16 mouse cellular contexts compared by ENCODE assay signal in the genomic region with DNA sequence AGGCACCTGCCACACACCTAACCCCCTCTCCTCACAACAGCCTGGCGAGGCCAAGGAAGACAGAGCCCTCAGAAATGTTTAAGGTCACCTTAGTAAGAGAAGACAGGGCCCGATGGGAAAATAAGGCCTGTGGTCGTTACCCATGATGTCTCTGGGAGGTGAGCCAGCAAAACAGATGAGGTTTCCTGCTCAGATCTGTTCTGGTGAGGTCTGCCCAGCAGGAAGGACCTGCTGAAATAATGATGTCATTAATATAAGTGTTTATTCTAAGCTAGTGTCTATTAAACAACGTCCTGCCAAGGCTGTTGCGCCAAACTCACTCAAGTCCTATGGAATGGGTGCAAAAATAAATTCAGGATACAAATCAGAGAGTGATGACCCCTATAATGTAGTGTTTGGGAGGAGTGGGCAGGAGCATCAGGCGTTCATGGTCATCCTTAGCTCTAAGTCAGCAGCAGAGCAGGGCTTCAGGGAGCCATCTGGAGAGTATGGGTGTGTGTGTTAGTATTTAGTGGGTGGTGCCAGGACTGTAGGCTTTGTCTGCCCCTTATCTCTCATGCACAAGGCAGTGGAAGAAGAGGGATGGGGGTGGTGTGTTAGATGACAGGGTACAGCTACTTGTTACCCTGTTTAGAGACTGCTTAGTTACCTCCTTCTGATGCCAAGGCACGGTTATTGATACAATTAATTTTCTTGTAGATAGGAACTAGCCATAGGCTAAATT. TPM values are rescaled to one million over a fixed set of nuclear protein-coding genes. Genes with fewer than 3 reads are reported as not detected.
A peak's percentile ranks its signal among the peaks of the same experiment; 100 is the strongest.
DNase-seq lines count a peak whose midpoint lies in the region; ATAC-seq and TF ChIP-seq lines count a peak whose summit lies in the region.
"Had no signal": no experiment of that assay in that cellular context is flagged by ENCODE, and none has a peak within 500 bp of the region (broad histone marks: within the 10 kb centered on the region; RNA-seq: fewer than 3 reads in every experiment).

No protein-coding gene starts in this region.

- no peak for TF ChIP-seq RAD21 in MEL (IDR thresholded peaks at IDR 0.05; ENCODE audit: low read depth, low read length)

- peaks cover 14% of the 10 kb centered on the region for H3K4me1 ChIP-seq in heart, embryonic 15.5 days (replicated peaks)
- H3K4me1 ChIP-seq in heart, adult 2 months (ENCODE audit: control insufficient read depth, insufficient read depth, low read length), result peaks cover 9% of the 10 kb centered on the region
- H3K4me1 ChIP-seq in MEL (ENCODE audit: control insufficient read depth in 1 of 2, insufficient read depth in 2 of 2, low read length in 2 of 2), result peaks cover 9 to 35% of the 10 kb centered on the region in 2 experiments
- H3K4me1 ChIP-seq: neural tube, embryonic 13.5 days had no signal

- no peaks in the 10 kb centered on the region for H3K79me2 ChIP-seq in heart, adult 2 months (replicated peaks; ENCODE audit: control insufficient read depth, insufficient read depth, low read length)
- no peaks in the 10 kb centered on the region for H3K79me2 ChIP-seq in MEL (ENCODE audit: control insufficient read depth, insufficient read depth, low read length, poor library complexity)

- no peak overlapping the region for H3K4me3 ChIP-seq in heart, embryonic 15.5 days
- no peak overlapping the region for H3K4me3 ChIP-seq in heart, adult 2 months
- H3K4me3 ChIP-seq in MEL (ENCODE audit: control insufficient read depth in 1 of 2, insufficient read depth in 1 of 2, low read depth in 2 of 2, low read length in 2 of 2), result no peak overlapping the region
- H3K4me3 ChIP-seq: embryonic facial prominence, embryonic 12.5 days; neural tube, embryonic 13.5 days had no signal

- 50% methylated on average over 7 of the region's 7 CpGs for WGBS in heart, embryonic 15.5 days
- WGBS in heart, adult 2 months, result 52% methylated on average over 7 of the region's 7 CpGs

- DNase-seq in heart, adult 2 months, result no peak
- DNase-seq in MEL (ENCODE audit: low read depth, low spot score), result peak; percentile 72
- DNase-seq in lung, postnatal 14 days, result peak; percentile 41
- no peak for DNase-seq in urinary bladder, postnatal 10 days (ENCODE audit: low spot score)
- no peak for DNase-seq in frontal cortex, postnatal 36 days (ENCODE audit: low spot score in 2 of 2)
- no peak for DNase-seq in right cerebral cortex, postnatal 4 days
- DNase-seq: cerebellum, adult 11-12 months; gastrocnemius, postnatal 25 days; kidney, adult 2 months; right cerebral cortex, postnatal 14 days; thymus, postnatal 14 days had no signal

- no peak overlapping the region for H3K27ac ChIP-seq in heart, embryonic 15.5 days
- H3K27ac ChIP-seq in heart, adult 2 months, result no peak overlapping the region
- H3K27ac ChIP-seq in MEL (ENCODE audit: control insufficient read depth, low read depth, low read length), result no peak overlapping the region
- H3K27ac ChIP-seq: embryonic facial prominence, embryonic 12.5 days; neural tube, embryonic 13.5 days had no signal

- H3K4me2 ChIP-seq in heart, embryonic 15.5 days, result no peak overlapping the region
- H3K4me2 ChIP-seq: embryonic facial prominence, embryonic 12.5 days; neural tube, embryonic 13.5 days had no signal

- no peaks in the 10 kb centered on the region for H3K9me3 ChIP-seq in heart, embryonic 15.5 days (replicated peaks)
- no peaks in the 10 kb centered on the region for H3K9me3 ChIP-seq in MEL (replicated peaks; ENCODE audit: insufficient read depth, low read length)
- H3K9me3 ChIP-seq: embryonic facial prominence, embryonic 12.5 days; neural tube, embryonic 13.5 days had no signal

- no peak for TF ChIP-seq EP300 in heart, adult 2 months (IDR thresholded peaks at IDR 0.05; ENCODE audit: insufficient read depth, low read depth, low read length)
- TF ChIP-seq EP300 in MEL (IDR thresholded peaks at IDR 0.05; ENCODE audit: low read depth in 1 of 2, low read length in 2 of 2), result peak; percentile 77 to 82

- TF ChIP-seq POLR2A in heart, adult 2 months (IDR thresholded peaks at IDR 0.05; ENCODE audit: insufficient read depth, low read depth, low read length), result no peak
- no peak for TF ChIP-seq POLR2A in MEL (IDR thresholded peaks at IDR 0.05; ENCODE audit: control insufficient read depth in 1 of 2, insufficient read depth in 1 of 2, low read depth in 1 of 2, low read length in 2 of 2, poor library complexity in 1 of 2)

- intact Hi-C loops in heart, adult 2 months (cut with DNase I), result no loop called here

- no peaks in the 10 kb centered on the region for H3K27me3 ChIP-seq in heart, embryonic 15.5 days
- H3K27me3 ChIP-seq in heart, adult 2 months (ENCODE audit: control insufficient read depth, insufficient read depth, low read length), result no peaks in the 10 kb centered on the region
- no peaks in the 10 kb centered on the region for H3K27me3 ChIP-seq in MEL (ENCODE audit: control insufficient read depth in 1 of 2, insufficient read depth in 2 of 2, low read length in 2 of 2)
- H3K27me3 ChIP-seq: embryonic facial prominence, embryonic 12.5 days; neural tube, embryonic 13.5 days had no signal

- no peaks in the 10 kb centered on the region for H3K36me3 ChIP-seq in heart, embryonic 15.5 days
- no peaks in the 10 kb centered on the region for H3K36me3 ChIP-seq in heart, adult 2 months (ENCODE audit: control insufficient read depth, insufficient read depth, low read length)
- peaks cover 0 to 20% of the 10 kb centered on the region in 2 experiments; a peak in 2 of 4 replicates for H3K36me3 ChIP-seq in MEL (ENCODE audit: control insufficient read depth in 1 of 2, insufficient read depth in 2 of 2, low read length in 2 of 2)
- H3K36me3 ChIP-seq: embryonic facial prominence, embryonic 12.5 days; neural tube, embryonic 13.5 days had no signal

- 0 out of 2 replicates have a peak, but pooled peaks have one; percentile 20 for ATAC-seq in heart, embryonic 15.5 days (replicated peaks; ENCODE audit: insufficient number of reproducible peaks, insufficient read depth, low FRiP score, low read depth)
- peak; percentile 92 for ATAC-seq in erythroblast, adult 5-6 weeks (replicated peaks; ENCODE audit: low FRiP score, poor library complexity, severe bottlenecking)
- ATAC-seq: activated CD4-positive, CD25-positive, alpha-beta regulatory T cell, adult 4 months had no signal

- no peak for TF ChIP-seq CTCF in heart, adult 2 months (IDR thresholded peaks at IDR 0.05)
- no peak for TF ChIP-seq CTCF in MEL (IDR thresholded peaks at IDR 0.05 in 2 of 3, conservative IDR thresholded peaks at IDR 0.05 in 1 of 3; ENCODE audit: control insufficient read depth in 1 of 3, insufficient read depth in 1 of 3, low read depth in 2 of 3, low read length in 3 of 3, poor library complexity in 1 of 3, severe bottlenecking in 1 of 3)

- H3K9ac ChIP-seq in heart, embryonic 15.5 days, result no peak overlapping the region
- H3K9ac ChIP-seq in heart, adult 2 months (ENCODE audit: low read depth, low read length), result no peak overlapping the region
- no peak overlapping the region for H3K9ac ChIP-seq in MEL (ENCODE audit: control insufficient read depth, low read depth, low read length, poor library complexity, severe bottlenecking)
- H3K9ac ChIP-seq: embryonic facial prominence, embryonic 12.5 days; neural tube, embryonic 13.5 days had no signal

TF ChIP-seq in MEL, 35 proteins besides CTCF, POLR2A, EP300 and RAD21:
- peak; percentile 82 for TF ChIP-seq GATA1 (IDR thresholded peaks at IDR 0.05; ENCODE audit: low read depth, low read length)
- peak; percentile 89 for TF ChIP-seq TCF12 (IDR thresholded peaks at IDR 0.05; ENCODE audit: low read depth, low read length)
- TF ChIP-seq TAL1 (IDR thresholded peaks at IDR 0.05; ENCODE audit: low read length), result peak; percentile 97
- 0 out of 2 replicates have a peak, but pooled peaks have one; percentile 37 for TF ChIP-seq RCOR1 (IDR thresholded peaks at IDR 0.05; ENCODE audit: low read depth, low read length)
- TF ChIP-seq SIN3A (IDR thresholded peaks at IDR 0.05; ENCODE audit: low read length), result 0 out of 2 replicates have a peak, but pooled peaks have one; percentile 49
- TF ChIP-seq CHD1 (IDR thresholded peaks at IDR 0.05; ENCODE audit: low read depth, low read length), result no peak
- TF ChIP-seq POLR2AphosphoS2 (IDR thresholded peaks at IDR 0.05; ENCODE audit: low read length), result no peak
- TF ChIP-seq BHLHE40 (IDR thresholded peaks at IDR 0.05; ENCODE audit: borderline replicate concordance, low read depth, low read length), result peak; percentile 59; the same call in 1 of the 2 replicates
- peak; percentile 35; the same call in 1 of the 2 replicates for TF ChIP-seq ETS1 (IDR thresholded peaks at IDR 0.05; ENCODE audit: low read depth, low read length)
- TF ChIP-seq MXI1 (IDR thresholded peaks at IDR 0.05; ENCODE audit: low read depth, low read length), result 0 out of 2 replicates have a peak, but pooled peaks have one; percentile 26

RNA-seq across cellular contexts. Expression of a gene that starts 8.8 kb away (rescaled TPM):
- polyA plus RNA-seq in heart, embryonic 15.5 days (2015; fragmentation: Nextera tagmentation; extraction: Ambion mirVana), result 16.2 and 16.9 TPM in 2 replicates
- 10 to 100 TPM; 11.0 to 13.2 TPM for total RNA-seq in heart, adult 2 months (2021)
- polyA plus RNA-seq in heart, adult 2 months (2012; rRNA removed), result 5.5 and 8.7 TPM in 2 replicates
- 41.7 and 44.3 TPM in 2 replicates for total RNA-seq in MEL (2012; rRNA removed)
- 10 to 100 TPM in 1 of 2 experiments, not detected in 1; 17.2 TPM for polyA plus RNA-seq in MEL (2012; ENCODE audit: insufficient read depth in 1 of 2, insufficient read length in 2 of 2, low read depth in 1 of 2, low replicate concordance in 2 of 2, missing spikeins in 1 of 2)
- total RNA-seq in erythroblast, adult 5-6 weeks (2015; ENCODE audit: low replicate concordance), result 18.4 and 22.2 TPM in 2 replicates
- 17.0 and 27.6 TPM in 2 replicates for total RNA-seq in erythroblast, adult 5-6 weeks (2017; ENCODE audit: low replicate concordance)

RNA-seq across cellular contexts. Expression of a gene that starts 31.3 kb away (rescaled TPM):
- polyA plus RNA-seq in heart, embryonic 15.5 days (2015; fragmentation: Nextera tagmentation; extraction: Ambion mirVana), result 4.6 and 6.1 TPM in 2 replicates
- 1 to 10 TPM; 2.2 to 2.5 TPM for total RNA-seq in heart, adult 2 months (2021)
- polyA plus RNA-seq in heart, adult 2 months (2012; rRNA removed), result 4.9 and 5.9 TPM in 2 replicates
- total RNA-seq in MEL (2012; rRNA removed), result 0.12 and 0.16 TPM in 2 replicates
- under 1 TPM in 1 of 2 experiments, not detected in 1; 0.99 TPM for polyA plus RNA-seq in MEL (2012; ENCODE audit: insufficient read depth in 1 of 2, insufficient read length in 2 of 2, low read depth in 1 of 2, low replicate concordance in 2 of 2, missing spikeins in 1 of 2)
- total RNA-seq in erythroblast, adult 5-6 weeks (2015; ENCODE audit: low replicate concordance), result not detected in 2 replicates
- total RNA-seq in erythroblast, adult 5-6 weeks (2017; ENCODE audit: low replicate concordance), result 1.1 TPM in 1 of 2 replicates, not detected in the other
- polyA plus RNA-seq: activated CD4-positive, CD25-positive, alpha-beta regulatory T cell, adult 4 months had no signal

Comparison
In these comparisons a context has a peak if more than half of its experiments do, and no peak if none do; other contexts are left out.
1. DNase-seq: peak in MEL (single experiment) and lung, postnatal 14 days (single experiment); none in heart, adult 2 months (0 of 2), urinary bladder, postnatal 10 days (single experiment), frontal cortex, postnatal 36 days (0 of 2) and right cerebral cortex, postnatal 4 days (single experiment).